11 mouse cellular contexts compared by ENCODE assay signal in genomic region chr8:88312966-88313365, GRCm38 (mm10). TPM values are rescaled to one million over a fixed set of nuclear protein-coding genes. Genes with fewer than 3 reads are reported as not detected.
A peak's percentile ranks its signal among the peaks of the same experiment; 100 is the strongest.
DNase-seq lines count a peak whose midpoint lies in the region; ATAC-seq and TF ChIP-seq lines count a peak whose summit lies in the region.
"Had no signal": no experiment of that assay in that cellular context is flagged by ENCODE, and none has a peak within 500 bp of the region (broad histone marks: within the 10 kb centered on the region; RNA-seq: fewer than 3 reads in every experiment).

No protein-coding gene starts in this region.

- peaks cover 11% of the 10 kb centered on the region; the same call in 1 of the 2 replicates for H3K4me1 ChIP-seq in lung, postnatal 0 days (ENCODE audit: insufficient read depth, low read depth, low read length)

- no peaks in the 10 kb centered on the region for H3K9me3 ChIP-seq in lung, postnatal 0 days (ENCODE audit: low read length)
- H3K9me3 ChIP-seq: heart, embryonic 13.5 days; liver, embryonic 13.5 days; midbrain, embryonic 13.5 days had no signal

- H3K27me3 ChIP-seq in lung, postnatal 0 days (replicated peaks; ENCODE audit: insufficient read depth, low read length), result no peaks in the 10 kb centered on the region
- H3K27me3 ChIP-seq: liver, embryonic 13.5 days; midbrain, embryonic 13.5 days had no signal

- peak; percentile 83 to 86 for DNase-seq in adrenal gland, adult (ENCODE audit: inconsistent age in 2 of 2, low spot score in 1 of 2)
- DNase-seq in adrenal gland, postnatal 4 days (ENCODE audit: low spot score in 2 of 2), result no peak
- DNase-seq in lung, adult 18-20 months, result peak; percentile 40 to 46
- DNase-seq in lung, postnatal 0 days (ENCODE audit: low spot score), result no peak
- DNase-seq in gastrocnemius, postnatal 10 days, result peak; percentile 85
- DNase-seq in kidney, postnatal 36 days, result peak; percentile 24 to 61
- no peak for DNase-seq in frontal cortex, postnatal 14 days (ENCODE audit: low spot score in 2 of 2)
- DNase-seq in layer of hippocampus, postnatal 14 days (ENCODE audit: low spot score in 2 of 2), result no peak
- DNase-seq: liver, embryonic 13.5 days had no signal

- TF ChIP-seq CTCF in lung, postnatal 0 days (IDR thresholded peaks at IDR 0.05), result no peak

- 55% methylated on average over 8 of the region's 8 CpGs for WGBS in lung, postnatal 0 days

- no peak overlapping the region for H3K9ac ChIP-seq in lung, postnatal 0 days (replicated peaks; ENCODE audit: low read depth)
- H3K9ac ChIP-seq: heart, embryonic 13.5 days; liver, embryonic 13.5 days; midbrain, embryonic 13.5 days had no signal

- H3K27ac ChIP-seq in lung, postnatal 0 days (ENCODE audit: low read length), result no peak overlapping the region
- H3K27ac ChIP-seq: heart, embryonic 13.5 days; liver, embryonic 13.5 days; midbrain, embryonic 13.5 days had no signal

- no peak for ATAC-seq in lung, postnatal 0 days
- ATAC-seq: midbrain, embryonic 13.5 days had no signal

- no peak overlapping the region for H3K4me2 ChIP-seq in lung, postnatal 0 days (replicated peaks; ENCODE audit: low read depth, low read length)
- H3K4me2 ChIP-seq: heart, embryonic 13.5 days; liver, embryonic 13.5 days; midbrain, embryonic 13.5 days had no signal

- H3K4me3 ChIP-seq in lung, postnatal 0 days (ENCODE audit: low read depth, low read length), result no peak overlapping the region
- H3K4me3 ChIP-seq: heart, embryonic 13.5 days; liver, embryonic 13.5 days; midbrain, embryonic 13.5 days had no signal

- no peak for TF ChIP-seq EP300 in lung, postnatal 0 days (IDR thresholded peaks at IDR 0.05)

- no peaks in the 10 kb centered on the region for H3K36me3 ChIP-seq in lung, postnatal 0 days (ENCODE audit: insufficient read depth, low read length)
- H3K36me3 ChIP-seq: heart, embryonic 13.5 days; midbrain, embryonic 13.5 days had no signal

RNA-seq across cellular contexts. Expression of gene Adcy7, which starts 40.8 kb away (rescaled TPM):
- total RNA-seq in adrenal gland, postnatal 4 days (2021), result 1 to 10 TPM; 6.8 to 8.0 TPM
- polyA plus RNA-seq in lung, postnatal 0 days (2015; fragmentation: Nextera tagmentation; extraction: Ambion mirVana), result 16.5 and 17.6 TPM in 2 replicates
- 10 to 100 TPM; 12.7 to 17.7 TPM for total RNA-seq in gastrocnemius, postnatal 10 days (2021)
- total RNA-seq in layer of hippocampus, postnatal 14 days (2021), result 1 to 10 TPM; 3.5 to 3.6 TPM

RNA-seq across cellular contexts. Expression of gene Brd7, which starts 49.0 kb away (rescaled TPM):
- total RNA-seq in adrenal gland, postnatal 4 days (2021), result 10 to 100 TPM; 82.9 to 93.5 TPM
- polyA plus RNA-seq in lung, postnatal 0 days (2015; fragmentation: Nextera tagmentation; extraction: Ambion mirVana), result 116 and 129 TPM in 2 replicates
- 10 to 100 TPM; 61.2 to 73.3 TPM for total RNA-seq in gastrocnemius, postnatal 10 days (2021)
- total RNA-seq in layer of hippocampus, postnatal 14 days (2021), result 10 to 100 TPM; 63.9 to 66.8 TPM

Comparison
In these comparisons a context has a peak if more than half of its experiments do, and no peak if none do; other contexts are left out.
1. DNase-seq: peak in adrenal gland, adult (2 of 2), lung, adult 18-20 months (2 of 2), gastrocnemius, postnatal 10 days (single experiment) and kidney, postnatal 36 days (2 of 2); none in adrenal gland, postnatal 4 days (0 of 2), lung, postnatal 0 days (single experiment), frontal cortex, postnatal 14 days (0 of 2) and layer of hippocampus, postnatal 14 days (0 of 2).